Mouse (Mus musculus): ENCODE results near the gene Pilrb2.

The Pilrb2 gene

DNA sequence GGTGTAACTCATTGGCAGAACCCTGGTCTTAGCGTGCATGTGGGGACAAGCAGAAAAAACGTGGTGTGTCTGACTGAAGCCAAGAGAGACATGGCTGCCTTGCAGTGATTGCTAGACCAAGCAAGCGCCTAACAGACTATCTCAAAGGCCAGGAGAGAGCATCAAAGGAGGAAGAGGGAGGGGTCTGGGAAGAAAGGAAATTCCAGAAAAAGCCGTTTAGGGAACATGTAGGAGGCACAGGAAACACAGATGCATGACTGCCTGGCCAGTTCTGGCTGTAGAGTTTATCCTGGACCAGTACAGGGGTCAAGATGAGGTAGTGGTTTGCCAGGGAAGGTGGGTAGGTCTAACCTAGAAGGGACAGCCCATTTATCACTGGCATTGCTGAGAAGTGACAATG is 38.1 kb downstream of the Pilrb2 start:
- DNase-seq (ENCODE audit: low read depth) = no peak

- DNase-seq (ENCODE audit: low read depth) = no peak
Observed at GRCm38 (mm10) chr5:137831506-137831905, 40.1 kb downstream of the Pilrb2 start.

DNA sequence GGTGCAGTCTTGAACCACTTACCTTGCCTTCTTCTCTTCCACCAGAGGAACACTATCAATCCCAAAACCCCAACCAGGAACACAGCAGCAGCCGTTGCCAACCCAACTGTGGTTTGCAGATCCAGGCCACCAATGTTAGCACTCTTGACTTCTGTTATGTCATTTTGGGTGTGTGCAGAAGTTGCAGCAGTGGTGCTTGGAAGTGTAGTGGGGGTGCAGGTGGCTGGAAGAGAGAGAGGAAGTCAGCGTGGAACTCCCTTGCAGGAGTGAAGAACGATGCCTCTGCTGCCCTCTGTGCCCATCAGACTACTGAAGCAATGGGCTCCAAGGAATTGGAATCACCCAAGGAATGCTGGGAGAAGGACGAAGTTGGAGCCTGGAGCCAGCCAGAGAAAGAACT is 40.5 kb downstream of the Pilrb2 start:
- DNase-seq (ENCODE audit: low read depth) = no peak

DNA sequence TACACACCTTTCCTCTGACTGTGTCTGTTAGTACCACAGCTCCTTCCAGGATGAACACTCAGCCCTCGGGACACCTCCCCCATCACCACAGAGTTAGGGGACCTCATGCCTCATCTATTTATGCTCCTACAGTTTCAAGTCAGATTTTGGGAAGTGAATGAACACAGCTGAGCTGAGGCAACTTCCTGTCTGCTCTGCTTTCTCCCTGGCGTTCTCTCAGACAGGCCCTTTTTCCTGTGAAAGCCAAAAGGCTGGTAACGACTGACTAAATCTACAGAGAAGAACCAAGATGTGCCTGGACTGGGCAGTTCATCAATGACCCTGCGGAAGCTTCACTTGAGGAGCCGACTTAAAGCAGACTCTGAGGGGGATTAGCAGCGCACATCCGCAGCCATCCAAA is 41.4 kb downstream of the Pilrb2 start:
- no peak for DNase-seq (ENCODE audit: low read depth)

DNA sequence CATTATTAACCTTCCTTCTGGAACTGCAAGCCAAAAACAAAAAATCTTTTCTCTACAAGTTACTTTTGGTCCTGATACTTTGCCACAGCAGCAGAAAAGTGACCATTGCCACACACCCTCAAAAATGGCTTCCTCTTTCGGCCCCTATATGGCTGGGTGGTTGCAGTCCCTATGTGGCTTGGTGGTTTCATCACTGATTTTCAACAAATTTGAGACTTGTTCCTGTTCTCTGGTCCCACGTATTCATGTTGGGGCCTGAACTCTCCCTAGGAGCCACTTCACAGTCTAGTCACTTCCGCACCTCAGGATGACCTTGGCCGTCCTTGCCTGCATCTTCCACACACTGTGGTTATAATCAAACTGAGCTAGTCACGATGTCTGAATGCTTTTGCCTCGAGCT is 42.9 kb downstream of the Pilrb2 start:
- DNase-seq (ENCODE audit: low read depth) = no peak

DNA sequence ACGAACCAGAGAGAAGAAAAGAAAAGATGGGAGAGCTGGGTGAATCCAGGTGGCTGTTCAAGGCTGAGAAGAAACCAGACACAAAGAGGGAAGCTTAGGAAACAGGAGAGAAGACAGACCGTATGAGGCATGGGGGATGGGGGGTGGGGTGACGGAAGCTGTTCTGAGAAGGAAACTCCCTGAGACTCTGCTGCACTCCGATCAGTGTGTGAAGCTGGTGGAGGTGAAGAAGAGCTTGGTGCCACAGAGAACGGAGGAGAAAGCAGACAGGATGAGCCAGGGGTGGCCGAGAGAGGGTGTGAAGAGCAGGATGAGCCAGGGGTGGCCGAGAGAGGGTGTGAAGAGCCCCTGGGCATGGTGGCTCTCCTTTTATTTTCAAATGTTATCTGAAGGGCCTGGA is 45.2 kb downstream of the Pilrb2 start:
- no peak for DNase-seq (ENCODE audit: low read depth)

GRCm38 (mm10) chr5:137825971-137826370 is 45.6 kb downstream of the Pilrb2 start:
- no peak for DNase-seq (ENCODE audit: low read depth)

- no peak for DNase-seq (ENCODE audit: low read depth)
Observed at GRCm38 (mm10) chr5:137825030-137825429, 46.6 kb downstream of the Pilrb2 start.

DNA sequence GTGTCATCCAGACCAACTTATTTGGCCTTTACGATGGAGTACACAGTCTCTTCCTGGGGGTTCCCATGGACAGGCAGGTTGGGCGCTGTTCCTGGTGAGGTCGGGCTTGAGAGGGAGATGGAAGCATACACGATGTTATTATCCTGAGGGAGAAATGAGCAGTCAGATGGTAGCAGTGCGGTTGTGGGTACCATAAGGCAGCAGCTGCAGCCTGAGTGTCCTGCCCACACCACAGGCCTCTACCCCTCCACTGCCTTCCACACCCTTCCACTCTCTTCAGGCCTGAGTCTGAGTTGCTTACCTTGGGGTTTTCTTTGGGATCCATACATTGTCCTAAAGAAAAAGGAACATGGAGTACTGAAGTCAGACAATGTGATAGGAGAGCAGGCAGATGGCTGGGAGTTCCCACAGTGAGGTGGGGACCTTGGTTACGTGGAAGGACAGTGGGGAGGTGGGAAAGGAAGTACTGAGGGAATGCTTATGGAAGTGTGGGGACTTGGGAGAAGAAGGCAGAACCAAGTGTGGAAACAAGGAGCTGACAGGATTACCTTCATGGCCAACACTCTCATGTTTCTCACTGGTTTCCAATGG is 48.1 kb downstream of the Pilrb2 start:
- no peak for DNase-seq (ENCODE audit: low read depth)

GRCm38 (mm10) chr5:137822602-137823001 is 49.0 kb downstream of the Pilrb2 start:
- no peak for DNase-seq (ENCODE audit: low read depth)

DNA sequence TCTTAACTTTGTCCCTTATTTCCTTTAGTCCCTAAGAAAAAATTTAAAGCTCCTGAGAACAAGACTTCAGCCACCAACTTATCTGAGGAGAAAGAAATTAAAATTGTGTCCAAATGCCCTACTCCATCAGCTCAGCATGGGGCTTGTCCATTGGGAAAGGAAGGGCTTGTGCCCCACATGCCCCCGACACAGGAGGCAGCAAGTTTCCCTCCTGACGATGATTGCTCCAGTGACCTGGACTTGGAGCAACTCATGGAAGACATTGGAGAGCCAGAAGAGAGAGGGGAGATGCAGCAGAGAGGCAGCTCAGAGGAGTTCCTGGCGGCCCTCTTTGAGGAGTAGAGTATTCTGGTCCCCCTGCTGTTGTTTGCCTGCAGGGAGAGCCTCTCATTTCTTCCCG is 49.5 kb downstream of the Pilrb2 start:
- DNase-seq (ENCODE audit: low read depth) = no peak

GRCm38 (mm10) chr5:137817466-137818222 is 54.0 kb downstream of the Pilrb2 start:
- DNase-seq (ENCODE audit: low read depth) = no peak
